Mouse (Mus musculus): Measurements from ENCODE around the gene Cd300lf. TPM values are rescaled to one million over a fixed set of nuclear protein-coding genes. Genes with fewer than 3 reads are reported as not detected.

Gene Cd300lf
- polyA plus RNA-seq, 2 experiments: 0.14 to 0.35 TPM

GRCm38 (mm10) chr11:115160016-115160797 lies 26.4 kb upstream of the Cd300lf start:
- Histone ChIP-seq H3K36me3 (ENCODE audit: control insufficient read depth, insufficient read depth, low read length) (no peaks in the 10 kb centered on the region), H3K4me3 (replicated peaks; ENCODE audit: low read length) (no peak overlapping the region), H3K27me3 (ENCODE audit: control insufficient read depth, insufficient read depth, low read length) (peaks cover 26% of the 10 kb centered on the region), H3K9me3 (ENCODE audit: control insufficient read depth, low read length) (no peaks in the 10 kb centered on the region), H3K4me1 (ENCODE audit: control insufficient read depth, insufficient read depth, low read length) (peaks cover 28% of the 10 kb centered on the region), H3K9ac (ENCODE audit: low read depth, low read length, severe bottlenecking) (no peak overlapping the region), H3K4me2 (replicated peaks; ENCODE audit: low read depth, low read length, severe bottlenecking) (no peak overlapping the region), H3K27ac (replicated peaks; ENCODE audit: low read depth, low read length) (no peak overlapping the region)
- ATAC-seq (ENCODE audit: low FRiP score, low read depth): no peak
- WGBS: 54% methylated on average over 11 of the region's 11 CpGs
- no peak for DNase-seq (ENCODE audit: low spot score)
- no peak for TF ChIP-seq POLR2A (IDR thresholded peaks at IDR 0.05; ENCODE audit: borderline replicate concordance, extremely low read depth, insufficient read depth, insufficient read length)

GRCm38 (mm10) chr11:115157933-115158719 lies 24.3 kb upstream of the Cd300lf start:
- DNase-seq (ENCODE audit: low spot score) (no peak), ATAC-seq (ENCODE audit: low FRiP score, low read depth) (no peak)
- H3K4me2 ChIP-seq (replicated peaks; ENCODE audit: low read depth, low read length, severe bottlenecking): no peak overlapping the region; the same call in 1 of the 2 replicates
- no peak for TF ChIP-seq POLR2A (IDR thresholded peaks at IDR 0.05; ENCODE audit: borderline replicate concordance, extremely low read depth, insufficient read depth, insufficient read length)
- peak overlapping the region; percentile 31; the same call in 1 of the 2 replicates for H3K9ac ChIP-seq (ENCODE audit: low read depth, low read length, severe bottlenecking)
- 22% methylated on average over 12 of the region's 12 CpGs for WGBS
- no peaks in the 10 kb centered on the region for H3K36me3 ChIP-seq (ENCODE audit: control insufficient read depth, insufficient read depth, low read length)
- no peaks in the 10 kb centered on the region for H3K9me3 ChIP-seq (ENCODE audit: control insufficient read depth, low read length)
- H3K4me1 ChIP-seq (ENCODE audit: control insufficient read depth, insufficient read depth, low read length): peaks cover 17% of the 10 kb centered on the region
- H3K4me3 ChIP-seq (replicated peaks; ENCODE audit: low read length): no peak overlapping the region
- H3K27me3 ChIP-seq (ENCODE audit: control insufficient read depth, insufficient read depth, low read length): peaks cover 25% of the 10 kb centered on the region
- no peak overlapping the region for H3K27ac ChIP-seq (replicated peaks; ENCODE audit: low read depth, low read length)

GRCm38 (mm10) chr11:115155053-115155634 lies 21.4 kb upstream of the Cd300lf start:
- ATAC-seq (ENCODE audit: low FRiP score, low read depth) (no peak), DNase-seq (ENCODE audit: low spot score) (no peak)
- peaks cover 18% of the 10 kb centered on the region for H3K4me1 ChIP-seq (ENCODE audit: control insufficient read depth, insufficient read depth, low read length)
- 2% methylated on average over 5 of the region's 5 CpGs for WGBS
- H3K4me3 ChIP-seq (replicated peaks; ENCODE audit: low read length): no peak overlapping the region
- no peaks in the 10 kb centered on the region for H3K36me3 ChIP-seq (ENCODE audit: control insufficient read depth, insufficient read depth, low read length)
- no peak for TF ChIP-seq POLR2A (IDR thresholded peaks at IDR 0.05; ENCODE audit: borderline replicate concordance, extremely low read depth, insufficient read depth, insufficient read length)
- H3K4me2 ChIP-seq (replicated peaks; ENCODE audit: low read depth, low read length, severe bottlenecking): no peak overlapping the region
- H3K27ac ChIP-seq (replicated peaks; ENCODE audit: low read depth, low read length): no peak overlapping the region
- H3K27me3 ChIP-seq (ENCODE audit: control insufficient read depth, insufficient read depth, low read length): peaks cover 21% of the 10 kb centered on the region
- H3K9ac ChIP-seq (ENCODE audit: low read depth, low read length, severe bottlenecking): no peak overlapping the region
- no peaks in the 10 kb centered on the region for H3K9me3 ChIP-seq (ENCODE audit: control insufficient read depth, low read length)

- Histone ChIP-seq H3K9me3 (ENCODE audit: control insufficient read depth, low read length) (peaks cover 3% of the 10 kb centered on the region; the same call in 1 of the 2 replicates), H3K36me3 (ENCODE audit: control insufficient read depth, insufficient read depth, low read length) (no peaks in the 10 kb centered on the region), H3K4me1 (ENCODE audit: control insufficient read depth, insufficient read depth, low read length) (peaks cover 18% of the 10 kb centered on the region), H3K9ac (ENCODE audit: low read depth, low read length, severe bottlenecking) (peak overlapping the region; percentile 31; the same call in 1 of the 2 replicates), H3K27me3 (ENCODE audit: control insufficient read depth, insufficient read depth, low read length) (peaks cover 21% of the 10 kb centered on the region), H3K4me3 (replicated peaks; ENCODE audit: low read length) (peak overlapping the region; percentile 30), H3K4me2 (replicated peaks; ENCODE audit: low read depth, low read length, severe bottlenecking) (peak overlapping the region; percentile 48), H3K27ac (replicated peaks; ENCODE audit: low read depth, low read length) (no peak overlapping the region)
- TF ChIP-seq POLR2A (IDR thresholded peaks at IDR 0.05; ENCODE audit: borderline replicate concordance, extremely low read depth, insufficient read depth, insufficient read length): no peak
- WGBS: 1% methylated on average over 23 of the region's 35 CpGs
- ATAC-seq (ENCODE audit: low FRiP score, low read depth) (peak; percentile 67), DNase-seq (ENCODE audit: low spot score) (peak; percentile 54)
Measured at GRCm38 (mm10) chr11:115153699-115154292, 20.0 kb upstream of the Cd300lf start.

- Histone ChIP-seq H3K27ac (replicated peaks; ENCODE audit: low read depth, low read length) (no peak overlapping the region), H3K9me3 (ENCODE audit: control insufficient read depth, low read length) (peaks cover 3% of the 10 kb centered on the region; the same call in 1 of the 2 replicates), H3K4me1 (ENCODE audit: control insufficient read depth, insufficient read depth, low read length) (peaks cover 14% of the 10 kb centered on the region), H3K4me3 (replicated peaks; ENCODE audit: low read length) (no peak overlapping the region), H3K27me3 (ENCODE audit: control insufficient read depth, insufficient read depth, low read length) (peaks cover 21% of the 10 kb centered on the region), H3K9ac (ENCODE audit: low read depth, low read length, severe bottlenecking) (no peak overlapping the region), H3K36me3 (ENCODE audit: control insufficient read depth, insufficient read depth, low read length) (no peaks in the 10 kb centered on the region), H3K4me2 (replicated peaks; ENCODE audit: low read depth, low read length, severe bottlenecking) (no peak overlapping the region)
- no peak for DNase-seq (ENCODE audit: low spot score)
- no peak for ATAC-seq (ENCODE audit: low FRiP score, low read depth)
- no peak for TF ChIP-seq POLR2A (IDR thresholded peaks at IDR 0.05; ENCODE audit: borderline replicate concordance, extremely low read depth, insufficient read depth, insufficient read length)
- 77% methylated on average over 9 of the region's 9 CpGs for WGBS
Measured at GRCm38 (mm10) chr11:115153088-115153487, 19.3 kb upstream of the Cd300lf start.
